Mouse (Mus musculus): ENCODE measurements around the gene Nphp3.

Nphp3 gene

GRCm38 (mm10) chr9:104001921-104002859 lies at the start of gene Nphp3:
Gene Nphp3, plus strand, starts transcription at chr9:104002544.
- peak; percentile 100 for DNase-seq

GRCm38 (mm10) chr9:103958722-103959121 lies 43.6 kb upstream of the Nphp3 start:
- no peak for DNase-seq

GRCm38 (mm10) chr9:103959989-103960388 lies 42.4 kb upstream of the Nphp3 start:
- peak; percentile 71 for DNase-seq

- no peak for DNase-seq
Observed at GRCm38 (mm10) chr9:103996496-103996895, 5.8 kb upstream of the Nphp3 start.

GRCm38 (mm10) chr9:104000601-104001000 lies 1.7 kb upstream of the Nphp3 start:
- no peak for DNase-seq

- DNase-seq: peak; percentile 77
Observed at GRCm38 (mm10) chr9:104002913-104003330, 578 bp downstream of the Nphp3 start.

- DNase-seq: no peak
Observed at GRCm38 (mm10) chr9:104014526-104014925, 12.2 kb downstream of the Nphp3 start.

GRCm38 (mm10) chr9:104021026-104021425 lies 18.7 kb downstream of the Nphp3 start:
- no peak for DNase-seq

GRCm38 (mm10) chr9:104027186-104027585 lies 24.8 kb downstream of the Nphp3 start:
- DNase-seq: no peak

GRCm38 (mm10) chr9:104029861-104030260 lies 27.5 kb downstream of the Nphp3 start:
- DNase-seq: no peak

- DNase-seq: no peak
Observed at GRCm38 (mm10) chr9:104034231-104034630, 31.9 kb downstream of the Nphp3 start.

GRCm38 (mm10) chr9:104034718-104035117 lies 32.4 kb downstream of the Nphp3 start:
- DNase-seq: no peak

- peak; percentile 56 for DNase-seq
Observed at GRCm38 (mm10) chr9:104035261-104036015, 33.1 kb downstream of the Nphp3 start.

- DNase-seq: no peak
Observed at GRCm38 (mm10) chr9:104038266-104038665, 35.9 kb downstream of the Nphp3 start.

GRCm38 (mm10) chr9:104039031-104039695 lies 36.8 kb downstream of the Nphp3 start:
- DNase-seq: no peak

- no peak for DNase-seq
Observed at GRCm38 (mm10) chr9:104039742-104040141, 37.4 kb downstream of the Nphp3 start.

- no peak for DNase-seq
Observed at GRCm38 (mm10) chr9:104040362-104040761, 38.0 kb downstream of the Nphp3 start, which contains the start of gene Gm28305. Gene Gm28305, plus strand, starts transcription at chr9:104040662.

- DNase-seq: no peak
Observed at GRCm38 (mm10) chr9:104043676-104044075, 41.3 kb downstream of the Nphp3 start.

GRCm38 (mm10) chr9:104051028-104051427 lies 48.7 kb downstream of the Nphp3 start:
- no peak for DNase-seq

- DNase-seq: peak; percentile 63
Observed at GRCm38 (mm10) chr9:104062430-104063243, 60.3 kb downstream of the Nphp3 start, which contains the start of gene Uba5. Gene Uba5, minus strand, starts transcription at chr9:104063134.

- peak; percentile 87 for DNase-seq
Observed at GRCm38 (mm10) chr9:104063244-104063961, 61.1 kb downstream of the Nphp3 start, which contains the start of gene Acad11. Gene Acad11, plus strand, starts transcription at chr9:104063377.

Data from layer of hippocampus, adult 9-11 months (tissue).